Mouse (Mus musculus) forelimb bud, embryonic 11.5 days (tissue): ENCODE measurements around the gene Dnm1l.
"Not testable (repeated sequence)": the region's sequence is repeated elsewhere in the genome, so short reads cannot be mapped to it uniquely, and the experiment has no call there.

ENCODE experiments used
- DNase-seq: peaks from one replicate; pipeline ENCODE4 v3.0.0-alpha.2; 2012; ENCODE audit warnings: low read depth, low spot score

Dnm1l gene

GRCm38 (mm10) chr16:16358481-16359100 lies at the start of gene Dnm1l:
Gene Dnm1l, minus strand, starts transcription at chr16:16358959.
- DNase-seq, result peak; percentile 88

GRCm38 (mm10) chr16:16367217-16367616 lies 8.5 kb upstream of the Dnm1l start:
- DNase-seq, result not testable (repeated sequence)

- not testable (repeated sequence) for DNase-seq
Observed at GRCm38 (mm10) chr16:16359101-16359482, 333 bp upstream of the Dnm1l start.

GRCm38 (mm10) chr16:16357908-16358307 lies 851 bp downstream of the Dnm1l start:
- DNase-seq, result no peak

- no peak for DNase-seq
Observed at GRCm38 (mm10) chr16:16346420-16346819, 12.3 kb downstream of the Dnm1l start.

GRCm38 (mm10) chr16:16325775-16326336 lies 32.9 kb downstream of the Dnm1l start:
- DNase-seq, result no peak

- DNase-seq, result no peak
Observed at GRCm38 (mm10) chr16:16311319-16311718, 47.4 kb downstream of the Dnm1l start.

- DNase-seq, result peak; percentile 11
Observed at GRCm38 (mm10) chr16:16303888-16304287, 54.9 kb downstream of the Dnm1l start.

GRCm38 (mm10) chr16:16303138-16303827 lies 55.5 kb downstream of the Dnm1l start:
- DNase-seq, result peak; percentile 59

GRCm38 (mm10) chr16:16302369-16303137 lies 56.2 kb downstream of the Dnm1l start, which contains the start of gene Yars2:
Gene Yars2, plus strand, starts transcription at chr16:16302965.
- peak; percentile 93 for DNase-seq

- no peak for DNase-seq
Observed at GRCm38 (mm10) chr16:16273752-16274151, 85.0 kb downstream of the Dnm1l start.

- DNase-seq, result no peak
Observed at GRCm38 (mm10) chr16:16272978-16273377, 85.8 kb downstream of the Dnm1l start.

- no peak for DNase-seq
Observed at GRCm38 (mm10) chr16:16262436-16262835, 96.3 kb downstream of the Dnm1l start.
